In genomic region chr1:183982108-183982507, GRCm38 (mm10) we compare ENCODE assay signal across 11 mouse cellular contexts. TPM values are rescaled to one million over a fixed set of nuclear protein-coding genes. Genes with fewer than 3 reads are reported as not detected.
A peak's percentile ranks its signal among the peaks of the same experiment; 100 is the strongest.
DNase-seq lines count a peak whose midpoint lies in the region; ATAC-seq lines count a peak whose summit lies in the region.
"Had no signal": no experiment of that assay in that cellular context is flagged by ENCODE, and none has a peak within 500 bp of the region (broad histone marks: within the 10 kb centered on the region; RNA-seq: fewer than 3 reads in every experiment).

No protein-coding gene starts in this region.

- H3K4me1 ChIP-seq in embryonic facial prominence, embryonic 14.5 days (ENCODE audit: control insufficient read depth, insufficient read depth, low read length), result no peaks in the 10 kb centered on the region
- no peaks in the 10 kb centered on the region for H3K4me1 ChIP-seq in embryonic facial prominence, embryonic 10.5 days
- H3K4me1 ChIP-seq in midbrain, embryonic 16.5 days (ENCODE audit: control insufficient read depth, insufficient read depth, low read length), result 0 out of 2 replicates have a peak, but pooled peaks cover 2% of the 10 kb centered on the region
- H3K4me1 ChIP-seq in midbrain, embryonic 11.5 days (ENCODE audit: control insufficient read depth, insufficient read depth, low read length), result no peaks in the 10 kb centered on the region
- H3K4me1 ChIP-seq: embryonic facial prominence, embryonic 12.5 days; heart, embryonic 15.5 days; neural tube, embryonic 12.5 days had no signal

- DNase-seq in embryonic facial prominence, embryonic 14.5 days (ENCODE audit: low spot score), result peak; percentile 31
- DNase-seq in embryonic facial prominence, embryonic 10.5 days (ENCODE audit: low spot score), result no peak
- DNase-seq in midbrain, embryonic 11.5 days (ENCODE audit: low spot score, missing footprints), result no peak
- DNase-seq in layer of hippocampus, postnatal 25 days (ENCODE audit: extremely low spot score in 1 of 2, low spot score in 1 of 2), result peak; percentile 25 to 50
- DNase-seq in right cerebral cortex, postnatal 25 days, result peak; percentile 35
- DNase-seq in heart, adult 8-10 months (ENCODE audit: low spot score), result no peak
- DNase-seq in urinary bladder, postnatal 36 days (ENCODE audit: low spot score in 2 of 2), result no peak

- peaks cover 2% of the 10 kb centered on the region; the same call in 1 of the 2 replicates for H3K9me3 ChIP-seq in embryonic facial prominence, embryonic 14.5 days (ENCODE audit: control insufficient read depth, low read length)
- H3K9me3 ChIP-seq in embryonic facial prominence, embryonic 10.5 days, result no peaks in the 10 kb centered on the region
- no peaks in the 10 kb centered on the region for H3K9me3 ChIP-seq in midbrain, embryonic 16.5 days (replicated peaks; ENCODE audit: control insufficient read depth, low read length, poor library complexity, severe bottlenecking)
- H3K9me3 ChIP-seq in midbrain, embryonic 11.5 days (ENCODE audit: control insufficient read depth, low read length), result no peaks in the 10 kb centered on the region
- H3K9me3 ChIP-seq: embryonic facial prominence, embryonic 12.5 days; heart, embryonic 15.5 days; neural tube, embryonic 12.5 days had no signal

- H3K27ac ChIP-seq in embryonic facial prominence, embryonic 14.5 days (replicated peaks; ENCODE audit: low read depth, low read length), result no peak overlapping the region
- no peak overlapping the region for H3K27ac ChIP-seq in embryonic facial prominence, embryonic 10.5 days (replicated peaks)
- H3K27ac ChIP-seq in midbrain, embryonic 16.5 days (ENCODE audit: low read length), result no peak overlapping the region
- no peak overlapping the region for H3K27ac ChIP-seq in midbrain, embryonic 11.5 days (ENCODE audit: low read depth, low read length)
- H3K27ac ChIP-seq: embryonic facial prominence, embryonic 12.5 days; heart, embryonic 15.5 days; neural tube, embryonic 12.5 days had no signal

- no peaks in the 10 kb centered on the region for H3K36me3 ChIP-seq in embryonic facial prominence, embryonic 14.5 days (ENCODE audit: control insufficient read depth, insufficient read depth, low read length)
- no peaks in the 10 kb centered on the region for H3K36me3 ChIP-seq in embryonic facial prominence, embryonic 10.5 days (replicated peaks)
- no peaks in the 10 kb centered on the region for H3K36me3 ChIP-seq in midbrain, embryonic 16.5 days (ENCODE audit: control insufficient read depth, insufficient read depth, low read length)
- no peaks in the 10 kb centered on the region for H3K36me3 ChIP-seq in midbrain, embryonic 11.5 days (ENCODE audit: control insufficient read depth, insufficient read depth, low read length)
- H3K36me3 ChIP-seq: embryonic facial prominence, embryonic 12.5 days; heart, embryonic 15.5 days; neural tube, embryonic 12.5 days had no signal

- WGBS in embryonic facial prominence, embryonic 14.5 days, result 57% methylated on average over 13 of the region's 13 CpGs
- 83% methylated on average over 13 of the region's 13 CpGs for WGBS in embryonic facial prominence, embryonic 10.5 days
- 73% methylated on average over 13 of the region's 13 CpGs for WGBS in midbrain, embryonic 16.5 days
- 71% methylated on average over 13 of the region's 13 CpGs for WGBS in midbrain, embryonic 11.5 days

- H3K9ac ChIP-seq in embryonic facial prominence, embryonic 14.5 days (ENCODE audit: low read depth, low read length), result no peak overlapping the region
- no peak overlapping the region for H3K9ac ChIP-seq in midbrain, embryonic 16.5 days (ENCODE audit: low read depth, low read length)
- H3K9ac ChIP-seq in midbrain, embryonic 11.5 days (ENCODE audit: low read length), result no peak overlapping the region
- H3K9ac ChIP-seq: embryonic facial prominence, embryonic 12.5 days; heart, embryonic 15.5 days; neural tube, embryonic 12.5 days had no signal

- no peak overlapping the region for H3K4me3 ChIP-seq in embryonic facial prominence, embryonic 14.5 days (ENCODE audit: low read depth, low read length)
- H3K4me3 ChIP-seq in embryonic facial prominence, embryonic 10.5 days, result no peak overlapping the region
- no peak overlapping the region for H3K4me3 ChIP-seq in midbrain, embryonic 16.5 days (ENCODE audit: low read depth, low read length)
- H3K4me3 ChIP-seq in midbrain, embryonic 11.5 days (ENCODE audit: low read depth, low read length), result no peak overlapping the region
- H3K4me3 ChIP-seq: embryonic facial prominence, embryonic 12.5 days; heart, embryonic 15.5 days; neural tube, embryonic 12.5 days had no signal

- H3K27me3 ChIP-seq in embryonic facial prominence, embryonic 14.5 days (replicated peaks; ENCODE audit: control insufficient read depth, insufficient read depth, low read length), result no peaks in the 10 kb centered on the region
- H3K27me3 ChIP-seq in embryonic facial prominence, embryonic 10.5 days (replicated peaks; ENCODE audit: low read depth, poor library complexity, severe bottlenecking), result no peaks in the 10 kb centered on the region
- H3K27me3 ChIP-seq in midbrain, embryonic 16.5 days (ENCODE audit: control insufficient read depth, insufficient read depth, low read depth, low read length), result no peaks in the 10 kb centered on the region
- no peaks in the 10 kb centered on the region for H3K27me3 ChIP-seq in midbrain, embryonic 11.5 days (ENCODE audit: control insufficient read depth, insufficient read depth, low read length)
- H3K27me3 ChIP-seq: embryonic facial prominence, embryonic 12.5 days; heart, embryonic 15.5 days; neural tube, embryonic 12.5 days had no signal

- ATAC-seq in embryonic facial prominence, embryonic 14.5 days (ENCODE audit: low read depth), result no peak
- no peak for ATAC-seq in midbrain, embryonic 16.5 days
- no peak for ATAC-seq in midbrain, embryonic 11.5 days (ENCODE audit: low FRiP score)

- no peak overlapping the region for H3K4me2 ChIP-seq in embryonic facial prominence, embryonic 14.5 days (ENCODE audit: low read depth, low read length)
- peak overlapping the region; percentile 7; the same call in 1 of the 2 replicates for H3K4me2 ChIP-seq in midbrain, embryonic 16.5 days (ENCODE audit: low read length)
- no peak overlapping the region for H3K4me2 ChIP-seq in midbrain, embryonic 11.5 days
- H3K4me2 ChIP-seq: embryonic facial prominence, embryonic 12.5 days; heart, embryonic 15.5 days; neural tube, embryonic 12.5 days had no signal

RNA-seq across cellular contexts. Expression of gene Dusp10, which starts 31.0 kb away (rescaled TPM):
- polyA plus RNA-seq in embryonic facial prominence, embryonic 14.5 days (2014; fragmentation: Nextera tagmentation; extraction: Ambion mirVana), result 17.1 and 17.7 TPM in 2 replicates
- 3.0 and 3.1 TPM in 2 replicates for polyA plus RNA-seq in embryonic facial prominence, embryonic 10.5 days (2016; fragmentation: Nextera tagmentation; extraction: Ambion mirVana)
- 4.9 and 5.2 TPM in 2 replicates for polyA plus RNA-seq in midbrain, embryonic 16.5 days (2015; fragmentation: Nextera tagmentation; extraction: Ambion mirVana)
- 9.0 and 10.4 TPM in 2 replicates for polyA plus RNA-seq in midbrain, embryonic 11.5 days (2014; fragmentation: Nextera tagmentation; extraction: Ambion mirVana)
- 1 to 10 TPM; 5.4 to 5.8 TPM for total RNA-seq in layer of hippocampus, postnatal 25 days (2021)
- 1 to 10 TPM; 5.8 to 8.3 (median 7.4) TPM for total RNA-seq in heart, adult 8-10 months (2022)

RNA-seq across cellular contexts. Expression of gene 1700056E22Rik, which starts 52.0 kb away (rescaled TPM):
- polyA plus RNA-seq in embryonic facial prominence, embryonic 14.5 days (2014; fragmentation: Nextera tagmentation; extraction: Ambion mirVana), result 1.0 and 2.4 TPM in 2 replicates
- polyA plus RNA-seq in embryonic facial prominence, embryonic 10.5 days (2016; fragmentation: Nextera tagmentation; extraction: Ambion mirVana), result 0.58 and 1.1 TPM in 2 replicates
- polyA plus RNA-seq in midbrain, embryonic 16.5 days (2015; fragmentation: Nextera tagmentation; extraction: Ambion mirVana), result 0.70 and 1.0 TPM in 2 replicates
- 1.4 and 2.0 TPM in 2 replicates for polyA plus RNA-seq in midbrain, embryonic 11.5 days (2014; fragmentation: Nextera tagmentation; extraction: Ambion mirVana)
- under 1 TPM in 1 of 2 experiments, not detected in 1; 0.30 TPM for total RNA-seq in layer of hippocampus, postnatal 25 days (2021)
- total RNA-seq in heart, adult 8-10 months (2022), result 1 to 10 TPM in 3 of 4 experiments, under 1 TPM in 1; 0.57 to 1.7 (median 1.2) TPM

Comparison
In these comparisons a context has a peak if more than half of its experiments do, and no peak if none do; other contexts are left out.
1. DNase-seq: peak in embryonic facial prominence, embryonic 14.5 days (single experiment), layer of hippocampus, postnatal 25 days (2 of 2) and right cerebral cortex, postnatal 25 days (single experiment); none in embryonic facial prominence, embryonic 10.5 days (single experiment), midbrain, embryonic 11.5 days (single experiment), heart, adult 8-10 months (single experiment) and urinary bladder, postnatal 36 days (0 of 2).